Mouse (Mus musculus): ENCODE data around the gene Mknk2.
A peak's percentile ranks its signal among the peaks of the same experiment; 100 is the strongest.
"Not testable (repeated sequence)": the region's sequence is repeated elsewhere in the genome, so short reads cannot be mapped to it uniquely, and the experiment has no call there.

Gene Mknk2

GRCm38 (mm10) chr10:80650392-80650791 is 27.5 kb downstream of the Mknk2 start:
- DNase-seq (ENCODE audit: low spot score): no peak

DNA sequence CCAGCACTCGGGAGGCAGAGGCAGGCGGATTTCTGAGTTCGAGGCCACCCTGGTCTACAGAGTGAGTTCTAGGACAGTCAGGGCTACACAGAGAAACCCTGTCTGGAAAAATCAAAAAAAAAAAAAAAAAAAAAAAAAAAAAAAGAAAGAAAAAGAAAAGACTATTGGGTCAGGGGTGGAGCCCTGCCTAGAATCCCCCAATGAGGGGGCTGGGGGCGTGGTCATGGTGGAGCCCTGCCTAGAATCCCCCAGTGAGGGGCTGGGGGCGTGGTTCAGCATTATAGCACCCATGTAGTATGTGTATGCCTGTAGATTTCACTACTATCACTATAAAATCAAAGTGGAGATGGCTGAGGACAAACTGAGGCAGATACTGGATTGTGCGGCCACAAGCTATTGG is 28.0 kb downstream of the Mknk2 start:
- DNase-seq (ENCODE audit: low spot score): not testable (repeated sequence)

- no peak for DNase-seq (ENCODE audit: low spot score)
Measured at GRCm38 (mm10) chr10:80646936-80647335, 31.0 kb downstream of the Mknk2 start.

DNA sequence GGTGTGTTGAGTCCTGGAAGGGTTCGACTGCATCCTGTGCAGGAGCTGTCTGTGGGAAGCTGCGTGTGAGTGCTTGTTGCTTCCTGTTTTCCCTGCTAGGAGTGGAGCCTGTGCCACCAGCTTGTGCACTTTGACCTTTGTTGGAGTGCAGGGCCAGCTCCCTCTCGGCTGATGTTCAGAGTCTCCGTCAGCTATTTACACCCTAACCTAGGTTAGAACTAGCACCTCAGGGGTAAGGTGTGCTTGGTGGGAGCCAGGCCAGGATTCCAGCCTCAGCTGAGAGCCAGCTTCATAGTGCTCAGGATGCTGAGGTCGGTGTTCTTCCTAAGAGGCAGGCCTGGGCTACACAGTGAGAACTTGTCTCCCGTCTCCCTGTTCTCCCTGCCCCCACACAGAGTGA is 42.6 kb downstream of the Mknk2 start:
- DNase-seq (ENCODE audit: low spot score): no peak

- no peak for DNase-seq (ENCODE audit: low spot score)
Measured at GRCm38 (mm10) chr10:80628925-80629324, 49.0 kb downstream of the Mknk2 start.

GRCm38 (mm10) chr10:80627685-80628084 is 50.2 kb downstream of the Mknk2 start:
- no peak for DNase-seq (ENCODE audit: low spot score)

GRCm38 (mm10) chr10:80625764-80626163 is 52.1 kb downstream of the Mknk2 start:
- DNase-seq (ENCODE audit: low spot score): no peak

DNA sequence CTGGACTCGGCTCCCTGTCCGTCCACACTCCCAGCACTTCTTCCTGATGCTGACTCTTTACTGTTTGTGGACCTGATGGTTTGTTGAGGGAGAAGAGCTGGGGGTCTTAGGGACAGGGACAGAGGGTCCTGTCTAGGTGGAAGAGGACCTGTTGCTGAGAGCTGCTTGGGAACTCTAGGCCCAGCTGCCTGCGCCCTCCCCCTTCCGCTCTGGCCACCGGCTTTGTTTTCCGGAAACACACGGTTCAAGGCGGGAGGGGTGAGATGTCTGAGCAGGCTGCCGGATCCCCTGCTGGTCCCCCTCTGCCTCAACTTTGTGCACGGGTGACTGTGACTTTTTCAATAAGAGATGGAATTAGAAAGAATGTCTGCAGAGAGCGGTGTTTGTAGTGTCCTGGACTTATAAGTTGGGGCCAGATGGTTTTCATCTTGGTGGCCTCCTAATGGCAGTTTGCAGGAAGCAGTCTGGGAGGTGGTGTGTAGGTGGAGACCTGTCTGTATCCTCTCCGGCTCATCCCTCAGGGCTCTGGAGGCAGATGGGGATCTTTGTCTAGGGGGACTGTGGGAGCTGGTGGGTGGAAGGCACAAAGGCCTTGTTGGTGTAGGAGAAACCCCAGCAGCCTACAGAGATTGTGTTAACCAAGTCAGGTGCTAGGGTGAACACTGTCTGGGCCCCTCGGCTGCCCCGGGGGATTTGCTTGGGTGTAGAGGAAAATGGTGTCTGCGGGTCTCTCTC is 54.3 kb downstream of the Mknk2 start:
- peak; percentile 74 for DNase-seq (ENCODE audit: low spot score)

GRCm38 (mm10) chr10:80622661-80623456 is 55.1 kb downstream of the Mknk2 start, which contains the start of gene Csnk1g2:
Gene Csnk1g2, plus strand, starts transcription at chr10:80622838.
- no peak for DNase-seq (ENCODE audit: low spot score)

DNA sequence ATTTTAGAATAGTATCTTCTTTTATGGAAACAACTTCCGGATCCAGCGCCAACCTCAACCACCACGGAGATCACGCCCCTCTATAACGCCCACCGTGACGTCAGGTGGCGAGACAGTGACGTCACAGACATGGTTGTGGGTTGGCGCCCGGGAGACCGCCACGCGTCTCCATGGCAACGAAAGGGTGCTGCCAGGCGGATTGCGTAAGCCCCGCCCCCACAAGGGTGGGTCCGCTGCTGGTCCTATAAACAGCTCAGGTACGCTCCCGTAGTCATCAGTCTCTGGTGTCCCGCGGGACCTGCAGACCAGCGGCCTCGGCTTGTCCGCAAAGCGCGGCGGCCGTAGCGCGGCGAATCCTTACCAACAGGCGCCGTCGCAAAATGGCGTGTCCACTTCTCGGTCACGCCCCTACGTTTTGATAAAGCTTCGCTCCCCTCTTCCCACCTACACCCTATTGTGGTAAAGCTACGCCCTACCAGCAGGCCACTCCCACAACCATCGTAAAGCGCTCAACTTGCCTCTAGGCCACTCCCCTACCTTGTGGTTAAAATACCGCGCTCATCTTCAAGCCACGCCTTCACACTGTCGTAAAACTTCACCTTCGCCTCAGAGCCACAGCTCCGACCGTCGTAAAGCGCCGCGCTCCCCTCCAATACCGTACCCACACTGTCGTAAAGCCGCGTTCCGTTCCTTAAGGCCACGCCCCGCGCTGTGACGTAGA is 55.8 kb downstream of the Mknk2 start:
- peak; percentile 100 for DNase-seq (ENCODE audit: low spot score)

GRCm38 (mm10) chr10:80621690-80621939 is 56.3 kb downstream of the Mknk2 start:
- no peak for DNase-seq (ENCODE audit: low spot score)

GRCm38 (mm10) chr10:80620796-80621689 is 56.9 kb downstream of the Mknk2 start:
- no peak for DNase-seq (ENCODE audit: low spot score)

GRCm38 (mm10) chr10:80620365-80620764 is 57.5 kb downstream of the Mknk2 start:
- DNase-seq (ENCODE audit: low spot score): no peak

DNA sequence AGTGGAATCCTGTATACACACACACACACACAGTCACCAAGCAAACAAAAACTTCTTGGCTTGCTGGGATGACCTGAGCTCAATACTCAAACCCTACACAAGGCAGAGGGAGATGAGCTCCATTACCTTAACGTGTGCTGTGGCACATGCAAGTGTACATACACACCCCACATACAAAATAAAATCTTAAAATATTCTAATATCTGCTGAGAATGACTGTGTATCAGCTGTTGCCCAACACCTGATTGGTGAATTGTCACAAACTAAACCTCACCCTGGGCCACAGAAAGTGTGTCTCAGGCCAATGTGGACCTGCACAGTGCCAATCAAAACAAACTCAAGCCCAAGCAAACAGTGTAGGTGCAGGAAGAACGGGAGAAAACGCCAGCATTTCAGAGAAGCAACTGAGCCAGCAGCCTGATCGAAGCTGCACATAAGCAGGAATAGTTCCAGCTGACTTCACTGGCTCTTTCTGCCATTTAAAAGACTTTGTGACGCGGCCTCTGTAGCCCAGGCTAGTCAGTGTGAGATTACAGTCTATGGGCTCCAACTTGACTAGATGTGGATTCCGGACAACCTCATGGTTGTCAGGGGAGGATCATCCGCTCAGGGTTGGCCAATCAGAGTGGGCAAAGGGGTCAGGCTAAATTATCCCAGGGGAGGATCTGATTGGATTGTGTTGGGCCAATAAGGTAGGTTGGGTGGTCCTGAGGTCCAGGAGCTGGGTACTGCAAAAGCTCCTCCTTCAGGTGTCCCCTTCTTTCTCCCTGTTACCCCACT is 58.3 kb downstream of the Mknk2 start:
- DNase-seq (ENCODE audit: low spot score): no peak

- DNase-seq (ENCODE audit: low spot score): peak; percentile 73
Measured at GRCm38 (mm10) chr10:80618181-80618580, 59.7 kb downstream of the Mknk2 start.
